Mouse (Mus musculus) ES-E14 (cell line): ENCODE measurements around the gene Ergic2. TPM values are rescaled to one million over a fixed set of nuclear protein-coding genes. Genes with fewer than 3 reads are reported as not detected.

Experiments used
- DNase-seq: peaks from one replicate; pipeline ENCODE4 v3.0.0-alpha.2; 2013; ENCODE audit warnings: low read depth, low spot score
- H3K27ac ChIP-seq: 2 replicates; pipeline ENCODE4 v1.5.1; 2012; ENCODE audit warnings: low read depth, mild to moderate bottlenecking, low read length, moderate library complexity, mixed read lengths; ENCODE audit not compliant: poor library complexity, insufficient read depth, severe bottlenecking
- H3K36me3 ChIP-seq: 2 replicates; pipeline ENCODE4 v1.6.1; 2012; ENCODE audit warnings: mild to moderate bottlenecking, low read length, moderate library complexity, mixed read lengths; ENCODE audit not compliant: control insufficient read depth, poor library complexity, insufficient read depth, severe bottlenecking
- H3K4me1 ChIP-seq, 2 experiments: fragments of 150-350 bp in 1 of 2; sonication (generic) in 1 of 2; 2 replicates each; pipeline ENCODE4 v1.6.1; 2012; ENCODE audit warnings: low read length in 2 of 2, mild to moderate bottlenecking in 1 of 2, mixed read lengths in 1 of 2; ENCODE audit not compliant: control insufficient read depth in 2 of 2, insufficient read depth in 2 of 2, poor library complexity in 1 of 2
- H3K4me3 ChIP-seq, 2 experiments: fragments of 150-350 bp in 1 of 2; sonication (generic) in 1 of 2; 2 replicates each; pipeline ENCODE4 v1.5.1; 2012; ENCODE audit warnings: low read length in 2 of 2, low read depth in 1 of 2, mild to moderate bottlenecking in 1 of 2, mixed read lengths in 1 of 2; ENCODE audit not compliant: insufficient read depth in 1 of 2, poor library complexity in 1 of 2, severe bottlenecking in 1 of 2
- H3K9ac ChIP-seq: 2 replicates; pipeline ENCODE4 v1.6.1; 2012; ENCODE audit warnings: low read depth, mild to moderate bottlenecking, low read length, mixed read lengths; ENCODE audit not compliant: poor library complexity, insufficient read depth, severe bottlenecking
- H3K9me3 ChIP-seq: fragments of 150-350 bp; sonication (generic); 2 replicates; pipeline ENCODE4 v1.6.1; 2012; ENCODE audit warnings: low read depth, mild to moderate bottlenecking, low read length; ENCODE audit not compliant: control insufficient read depth, insufficient read depth
- CHD2 ChIP-seq: IDR thresholded peaks from 2 replicates; pipeline ENCODE4 v1.6.1; 2014; ENCODE audit warnings: mild to moderate bottlenecking, low read depth, low read length, inconsistent platforms
- HCFC1 ChIP-seq: IDR thresholded peaks from 2 replicates; pipeline ENCODE4 v1.6.1; 2012; ENCODE audit warnings: low read length, inconsistent platforms, borderline replicate concordance; ENCODE audit not compliant: insufficient read depth
- MAFK ChIP-seq: IDR thresholded peaks from 2 replicates; pipeline ENCODE4 v1.6.1; 2014; ENCODE audit warnings: mild to moderate bottlenecking, low read depth, low read length, inconsistent platforms; ENCODE audit not compliant: insufficient read depth
- ZC3H11A ChIP-seq: IDR thresholded peaks from 2 replicates; pipeline ENCODE4 v1.6.1; 2012; ENCODE audit warnings: low read depth, mild to moderate bottlenecking, inconsistent platforms, low read length, borderline replicate concordance
- ZNF384 ChIP-seq: IDR thresholded peaks from 2 replicates; pipeline ENCODE4 v1.6.1; 2012; ENCODE audit warnings: low read depth, low read length, inconsistent platforms
- in situ Hi-C, 2 experiments: fragments of 600-800 bp; cut with MboI; formaldehyde crosslinking; loops; one replicate each; pipeline ENCODE4 v1.15.1; 2025; ENCODE audit warnings: low sequenced_read_pairs in 2 of 2, inconsistent platforms in 1 of 2; ENCODE audit not compliant: unreplicated experiment in 2 of 2
- total RNA-seq: library from RNA; depleted of rRNA; stranded (reverse); fragments of 300-350 nt; gene quantifications from 2 replicates; pipeline ENCODE4 v1.2.3, GENCODE M21; 2012

The Ergic2 gene
- total RNA-seq, 1 experiment: 197 TPM

DNA sequence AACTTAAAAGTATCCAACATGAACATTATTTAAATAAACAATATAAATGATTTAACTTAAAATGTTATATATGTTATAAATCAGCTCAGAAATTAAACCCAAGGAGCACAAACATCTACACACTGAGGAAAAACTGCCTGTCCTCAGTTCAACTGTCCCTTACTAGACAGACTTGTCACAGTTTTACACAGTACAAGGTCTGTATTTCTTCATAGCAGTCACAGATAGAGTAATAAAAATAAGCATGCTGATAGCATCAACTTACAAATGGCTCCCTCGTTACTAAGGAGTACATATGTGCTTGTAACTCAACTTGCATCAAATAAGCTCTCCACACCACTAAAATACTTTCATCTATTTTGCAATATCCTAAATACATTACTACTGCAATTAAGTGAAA lies 7.0 kb downstream of the Ergic2 start:
- H3K4me3 ChIP-seq: no peak overlapping the region
- in situ Hi-C loops: no loop called here
- no peaks in the 10 kb centered on the region for H3K4me1 ChIP-seq
- peaks cover 12% of the 10 kb centered on the region for H3K36me3 ChIP-seq
- no peak overlapping the region for H3K9ac ChIP-seq
- no peak overlapping the region for H3K27ac ChIP-seq
- TF ChIP-seq ZNF384: no peak
- DNase-seq: no peak
- H3K9me3 ChIP-seq: no peaks in the 10 kb centered on the region

DNA sequence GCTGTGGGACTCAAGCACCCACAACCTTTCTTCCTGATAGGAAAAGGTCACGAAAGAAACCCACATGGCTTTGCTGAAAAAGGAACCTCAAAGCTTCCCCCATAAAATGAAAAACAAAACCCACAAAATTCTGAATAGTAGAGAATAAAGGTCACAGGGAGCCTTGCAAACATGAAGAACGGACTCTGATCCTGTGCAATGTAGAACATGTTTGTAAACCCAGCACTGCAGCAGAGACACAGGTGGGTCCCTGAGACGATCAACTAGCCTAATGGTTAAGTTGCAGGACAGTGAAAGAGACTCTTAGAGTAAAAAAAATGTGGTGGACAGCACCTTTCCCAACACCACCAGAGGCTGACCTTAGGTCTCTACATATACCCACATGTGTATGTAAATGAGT lies 12.4 kb downstream of the Ergic2 start:
- in situ Hi-C loops: no loop called here
- H3K9me3 ChIP-seq: no peaks in the 10 kb centered on the region
- peaks cover 16% of the 10 kb centered on the region for H3K36me3 ChIP-seq
- H3K4me1 ChIP-seq: no peaks in the 10 kb centered on the region
- H3K4me3 ChIP-seq: no peak overlapping the region
- H3K27ac ChIP-seq: no peak overlapping the region
- TF ChIP-seq ZNF384 (no peak), ZC3H11A (no peak), HCFC1 (no peak)
- no peak overlapping the region for H3K9ac ChIP-seq
- no peak for DNase-seq

DNA sequence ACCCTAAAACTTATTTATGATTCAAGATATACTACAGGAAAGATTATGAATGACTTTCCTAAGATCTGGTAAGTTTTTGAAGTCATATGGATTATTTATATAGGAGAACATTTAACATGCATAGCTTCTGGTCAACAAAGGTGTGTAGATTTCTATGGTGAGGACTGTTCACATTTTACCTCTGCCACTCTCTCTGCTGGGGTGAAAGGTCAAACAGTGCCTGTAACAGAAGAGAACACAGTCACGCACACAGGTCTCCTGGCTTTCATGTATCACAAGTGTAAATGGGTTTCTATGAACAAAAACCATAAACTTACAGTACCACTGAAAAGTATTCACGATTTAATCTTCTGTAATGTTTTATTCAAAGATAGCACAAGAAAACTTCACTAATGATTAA lies 13.0 kb downstream of the Ergic2 start:
- H3K9me3 ChIP-seq: no peaks in the 10 kb centered on the region
- no peaks in the 10 kb centered on the region for H3K4me1 ChIP-seq
- no peak for DNase-seq
- H3K27ac ChIP-seq: no peak overlapping the region
- no peak overlapping the region for H3K4me3 ChIP-seq
- TF ChIP-seq ZNF384 (no peak), CHD2 (no peak), HCFC1 (no peak), MAFK (no peak)
- no peak overlapping the region for H3K9ac ChIP-seq
- in situ Hi-C loops: no loop called here
- H3K36me3 ChIP-seq: peaks cover 16% of the 10 kb centered on the region

DNA sequence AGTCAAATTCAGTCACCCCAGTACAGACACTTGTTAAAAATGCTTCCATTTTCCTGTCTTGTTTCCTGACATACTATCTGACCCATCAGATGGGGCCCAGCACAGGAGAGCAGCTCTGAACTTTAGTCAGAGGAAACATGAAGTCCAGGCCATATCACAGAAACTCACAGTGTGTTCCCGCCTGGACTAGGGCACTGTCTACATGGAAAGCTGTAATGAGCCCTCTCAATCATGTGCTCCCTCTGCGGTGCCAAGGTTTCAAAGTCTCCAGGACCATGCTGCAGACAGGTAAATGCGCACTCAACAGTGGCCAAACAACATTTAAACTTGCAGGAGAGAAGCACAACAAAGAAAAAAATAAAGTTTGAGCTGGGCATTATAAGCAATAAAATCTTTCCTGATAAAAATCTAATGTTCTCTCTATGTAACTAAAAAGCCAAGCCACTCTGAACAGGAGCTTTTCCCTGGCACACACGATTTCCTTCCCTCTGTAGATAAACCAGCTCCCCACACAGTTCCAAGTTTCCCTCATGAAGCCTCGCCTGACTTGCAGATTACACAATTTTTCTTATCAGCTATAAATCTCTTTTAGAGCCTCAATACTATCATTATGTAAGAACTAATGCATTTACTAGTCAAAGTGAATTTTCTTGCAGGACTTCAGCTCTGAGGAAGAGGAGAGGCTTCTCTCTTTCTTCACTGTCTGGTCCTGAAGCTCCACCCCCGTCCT lies 18.0 kb downstream of the Ergic2 start:
- no peaks in the 10 kb centered on the region for H3K9me3 ChIP-seq
- H3K27ac ChIP-seq: no peak overlapping the region
- no peaks in the 10 kb centered on the region for H3K4me1 ChIP-seq
- no peak for DNase-seq
- TF ChIP-seq HCFC1 (no peak), ZC3H11A (no peak)
- H3K36me3 ChIP-seq: peaks cover 11% of the 10 kb centered on the region
- no peak overlapping the region for H3K9ac ChIP-seq
- H3K4me3 ChIP-seq: no peak overlapping the region
- in situ Hi-C loops: no loop called here

DNA sequence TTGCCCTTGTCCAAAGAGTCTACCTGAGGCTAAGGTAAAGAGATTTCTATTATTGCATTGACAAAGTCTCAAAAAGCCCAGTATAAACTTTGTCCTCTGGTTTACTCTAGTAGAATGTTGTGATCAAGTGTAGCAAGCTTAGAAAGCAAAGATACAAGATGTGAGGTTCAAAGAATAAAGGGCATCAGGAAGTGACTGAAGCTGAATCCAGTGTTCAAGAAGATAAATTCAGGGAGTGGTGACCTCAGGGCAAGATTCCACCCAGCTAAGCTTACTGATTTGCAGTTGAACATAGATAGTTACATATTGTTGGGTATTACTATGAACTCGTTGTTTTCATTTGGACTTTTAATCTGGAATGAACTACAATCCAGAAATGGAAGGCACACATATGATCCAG lies 26.5 kb downstream of the Ergic2 start:
- TF ChIP-seq MAFK: no peak
- no peak for TF ChIP-seq HCFC1
- TF ChIP-seq ZC3H11A: no peak
- in situ Hi-C loops: no loop called here
- H3K4me1 ChIP-seq: no peaks in the 10 kb centered on the region
- no peak overlapping the region for H3K9ac ChIP-seq
- no peak for DNase-seq
- H3K27ac ChIP-seq: no peak overlapping the region
- peaks cover 22% of the 10 kb centered on the region for H3K36me3 ChIP-seq
- no peaks in the 10 kb centered on the region for H3K9me3 ChIP-seq
- no peak overlapping the region for H3K4me3 ChIP-seq
